ENCODE assay signal across 21 mouse cellular contexts in the genomic region with DNA sequence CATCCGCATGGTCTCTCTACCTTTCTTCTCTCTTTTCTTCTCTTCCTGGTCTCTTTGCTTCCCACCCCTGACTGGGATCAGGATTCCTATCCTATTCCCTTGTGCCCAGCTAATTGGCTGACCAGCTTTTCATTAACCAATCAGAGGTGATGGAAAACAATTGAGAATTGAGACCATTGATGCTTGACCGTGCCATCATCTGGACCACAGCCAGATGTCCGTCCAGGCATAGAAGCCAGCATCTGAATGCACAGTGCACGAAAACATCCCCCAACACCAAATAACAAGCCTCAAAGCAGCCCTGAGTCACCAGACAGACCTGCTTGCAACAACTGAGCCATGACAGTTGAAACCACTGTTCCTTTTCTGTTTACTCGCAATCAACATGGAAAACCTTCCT. TPM values are rescaled to one million over a fixed set of nuclear protein-coding genes. Genes with fewer than 3 reads are reported as not detected.
"Had no signal": no experiment of that assay in that cellular context is flagged by ENCODE, and none has a peak within 500 bp of the region (broad histone marks: within the 10 kb centered on the region; RNA-seq: fewer than 3 reads in every experiment).

No protein-coding gene starts in this region.

- H3K4me2 ChIP-seq: limb, embryonic 15.5 days; liver, embryonic 12.5 days; lung, embryonic 14.5 days; midbrain, embryonic 12.5 days; neural tube, embryonic 15.5 days; stomach, embryonic 15.5 days had no signal

- ATAC-seq: intestine, embryonic 16.5 days; liver, embryonic 12.5 days; midbrain, embryonic 16.5 days had no signal

- H3K36me3 ChIP-seq: limb, embryonic 15.5 days; liver, embryonic 12.5 days; midbrain, embryonic 12.5 days; neural tube, embryonic 15.5 days; stomach, embryonic 15.5 days had no signal

- H3K9me3 ChIP-seq: limb, embryonic 15.5 days; liver, embryonic 12.5 days; megakaryocyte, embryonic 14.5 days; midbrain, embryonic 12.5 days; neural tube, embryonic 15.5 days; stomach, embryonic 15.5 days had no signal

- H3K27ac ChIP-seq: limb, embryonic 15.5 days; liver, embryonic 12.5 days; midbrain, embryonic 12.5 days; neural tube, embryonic 15.5 days; stomach, embryonic 15.5 days had no signal

- H3K9ac ChIP-seq: limb, embryonic 15.5 days; liver, embryonic 12.5 days; lung, embryonic 14.5 days; midbrain, embryonic 12.5 days; neural tube, embryonic 15.5 days; stomach, embryonic 15.5 days had no signal

- DNase-seq: kidney, adult 2 months; layer of hippocampus, adult 9-11 months; layer of hippocampus, postnatal 36 days; lung, embryonic 14.5 days; lung, postnatal 10 days; lung, postnatal 4 days; right cerebral cortex, postnatal 4 days; thymus, postnatal 36 days had no signal

- H3K27me3 ChIP-seq: limb, embryonic 15.5 days; liver, embryonic 12.5 days; midbrain, embryonic 12.5 days; neural tube, embryonic 15.5 days; stomach, embryonic 15.5 days had no signal

- H3K4me1 ChIP-seq: limb, embryonic 15.5 days; liver, embryonic 12.5 days; midbrain, embryonic 12.5 days; neural tube, embryonic 15.5 days; stomach, embryonic 15.5 days had no signal

- H3K4me3 ChIP-seq: limb, embryonic 15.5 days; liver, embryonic 12.5 days; megakaryocyte, embryonic 14.5 days; midbrain, embryonic 12.5 days; neural tube, embryonic 15.5 days; stomach, embryonic 15.5 days had no signal

RNA-seq across cellular contexts. Expression of a gene that starts 54.5 kb away (rescaled TPM):
- polyA plus RNA-seq: intestine, embryonic 16.5 days; kidney, adult 2 months; limb, embryonic 11.5 days; limb, embryonic 15.5 days; liver, embryonic 12.5 days; liver, embryonic 16.5 days; lung, embryonic 14.5 days; midbrain, embryonic 12.5 days; midbrain, embryonic 16.5 days; neural tube, embryonic 11.5 days; neural tube, embryonic 15.5 days; spleen, adult 2 months; stomach, embryonic 15.5 days; thymus, postnatal 0 days had no signal
